ENCODE assay signal across 31 mouse cellular contexts in the genomic region with DNA sequence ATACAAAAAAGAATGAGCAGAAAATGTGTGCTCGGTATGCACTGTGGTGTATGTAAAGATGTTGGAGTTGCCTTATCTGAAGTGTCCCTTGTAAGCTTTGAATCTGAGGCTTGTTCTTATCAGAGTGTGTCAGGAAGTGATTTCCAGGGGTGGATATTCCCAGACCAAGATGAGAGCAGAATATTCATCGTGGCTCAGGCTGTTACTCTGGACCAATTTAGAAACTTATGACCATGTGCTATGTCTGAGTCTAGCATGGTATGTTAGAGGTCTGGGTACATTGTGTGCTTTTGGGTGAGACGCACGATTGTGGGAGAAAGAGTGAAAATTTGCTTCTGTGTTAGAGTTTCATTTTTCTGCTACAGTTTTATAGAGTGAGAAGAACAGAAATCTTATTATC. TPM values are rescaled to one million over a fixed set of nuclear protein-coding genes. Genes with fewer than 3 reads are reported as not detected.
"Had no signal": no experiment of that assay in that cellular context is flagged by ENCODE, and none has a peak within 500 bp of the region (broad histone marks: within the 10 kb centered on the region; RNA-seq: fewer than 3 reads in every experiment).

No protein-coding gene starts in this region.

RNA-seq across cellular contexts. Expression of gene Olfr1270, which starts 33.2 kb away (rescaled TPM):
- total RNA-seq: common myeloid progenitor, adult 5-6 weeks; gastrocnemius, adult 18-20 months; gastrocnemius, adult 2 months; gastrocnemius, adult 8-10 months; gastrocnemius, postnatal 10 days; gastrocnemius, postnatal 14 days; gastrocnemius, postnatal 25 days; gastrocnemius, postnatal 36 days; gastrocnemius, postnatal 4 days; granulocyte monocyte progenitor cell, adult 5-6 weeks; heart, adult 18-20 months; heart, adult 2 months; heart, adult 8-10 months had no signal
- polyA plus RNA-seq: cortical plate, adult 2 months; embryonic facial prominence, embryonic 10.5 days; embryonic facial prominence, embryonic 11.5 days; embryonic facial prominence, embryonic 12.5 days; embryonic facial prominence, embryonic 13.5 days; erythroblast, embryonic 14.5 days; forebrain, embryonic 10.5 days; forebrain, embryonic 11.5 days; forebrain, embryonic 12.5 days; forebrain, embryonic 13.5 days; forebrain, embryonic 14.5 days; forebrain, embryonic 16.5 days; gonadal fat pad, adult 2 months; heart, adult 2 months; heart, embryonic 10.5 days had no signal

RNA-seq across cellular contexts. Expression of gene Olfr1506, which starts 38.2 kb away (rescaled TPM):
- total RNA-seq: common myeloid progenitor, adult 5-6 weeks; gastrocnemius, adult 18-20 months; gastrocnemius, adult 2 months; gastrocnemius, adult 8-10 months; gastrocnemius, postnatal 10 days; gastrocnemius, postnatal 14 days; gastrocnemius, postnatal 25 days; gastrocnemius, postnatal 36 days; granulocyte monocyte progenitor cell, adult 5-6 weeks; heart, adult 18-20 months; heart, adult 2 months; heart, adult 8-10 months had no signal
- polyA plus RNA-seq: cortical plate, adult 2 months; embryonic facial prominence, embryonic 10.5 days; embryonic facial prominence, embryonic 11.5 days; embryonic facial prominence, embryonic 12.5 days; embryonic facial prominence, embryonic 13.5 days; embryonic facial prominence, embryonic 14.5 days; embryonic facial prominence, embryonic 15.5 days; erythroblast, embryonic 14.5 days; forebrain, embryonic 10.5 days; forebrain, embryonic 11.5 days; forebrain, embryonic 12.5 days; forebrain, embryonic 13.5 days; forebrain, embryonic 14.5 days; forebrain, embryonic 15.5 days; forebrain, embryonic 16.5 days; frontal cortex, adult 2 months; gonadal fat pad, adult 2 months; heart, adult 2 months; heart, embryonic 10.5 days had no signal

RNA-seq across cellular contexts. Expression of gene Olfr32, which starts 44.0 kb away (rescaled TPM):
- total RNA-seq: common myeloid progenitor, adult 5-6 weeks; gastrocnemius, adult 18-20 months; gastrocnemius, adult 2 months; gastrocnemius, adult 8-10 months; gastrocnemius, postnatal 10 days; gastrocnemius, postnatal 14 days; gastrocnemius, postnatal 25 days; gastrocnemius, postnatal 36 days; gastrocnemius, postnatal 4 days; granulocyte monocyte progenitor cell, adult 5-6 weeks; heart, adult 18-20 months; heart, adult 2 months; heart, adult 8-10 months had no signal
- polyA plus RNA-seq: cortical plate, adult 2 months; embryonic facial prominence, embryonic 10.5 days; embryonic facial prominence, embryonic 12.5 days; forebrain, embryonic 10.5 days; forebrain, embryonic 11.5 days; forebrain, embryonic 12.5 days; forebrain, embryonic 13.5 days; forebrain, embryonic 14.5 days; forebrain, embryonic 16.5 days; gonadal fat pad, adult 2 months; heart, adult 2 months; heart, embryonic 10.5 days had no signal
